Mouse (Mus musculus): ENCODE data around the gene Dot1l. TPM values are rescaled to one million over a fixed set of nuclear protein-coding genes. Genes with fewer than 3 reads are reported as not detected.
A peak's percentile ranks its signal among the peaks of the same experiment; 100 is the strongest.
"Not testable (repeated sequence)": the region's sequence is repeated elsewhere in the genome, so short reads cannot be mapped to it uniquely, and the experiment has no call there.

Dot1l gene
- total RNA-seq, 2 experiments from 2014 or later = 24.6 TPM

DNA sequence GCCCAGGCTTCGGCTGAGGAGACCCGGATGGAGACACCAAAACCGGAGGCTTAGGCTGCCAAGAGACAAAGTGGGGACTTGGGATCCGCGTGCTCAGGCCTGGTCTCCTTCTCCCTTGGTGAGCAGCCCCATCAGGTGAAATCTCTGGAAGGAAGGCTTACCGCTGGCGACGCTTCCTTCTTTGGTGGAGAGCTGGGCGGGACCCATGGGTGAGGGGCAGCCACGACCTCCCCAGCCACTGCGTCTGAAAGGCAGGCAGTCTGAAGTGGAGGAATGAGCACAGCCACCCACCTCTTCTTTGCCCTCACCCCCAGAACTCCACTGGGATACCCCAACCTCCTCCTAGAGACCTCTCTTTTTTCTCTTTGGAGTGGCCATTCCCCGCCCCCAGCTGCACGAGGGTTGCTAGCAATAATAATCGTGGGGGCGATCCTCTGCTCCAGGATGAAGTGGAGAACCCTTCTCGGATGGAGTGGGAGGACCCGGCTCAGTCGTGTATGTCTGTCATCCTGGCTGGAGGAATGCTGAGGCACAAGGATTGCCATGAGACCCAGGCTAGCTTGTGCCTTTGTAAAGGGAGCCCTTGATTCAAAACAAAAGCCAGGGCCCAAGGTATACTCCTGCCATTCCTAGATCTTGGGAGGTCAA lies 54.1 kb downstream of the Dot1l start:
- no peak for DNase-seq

DNA sequence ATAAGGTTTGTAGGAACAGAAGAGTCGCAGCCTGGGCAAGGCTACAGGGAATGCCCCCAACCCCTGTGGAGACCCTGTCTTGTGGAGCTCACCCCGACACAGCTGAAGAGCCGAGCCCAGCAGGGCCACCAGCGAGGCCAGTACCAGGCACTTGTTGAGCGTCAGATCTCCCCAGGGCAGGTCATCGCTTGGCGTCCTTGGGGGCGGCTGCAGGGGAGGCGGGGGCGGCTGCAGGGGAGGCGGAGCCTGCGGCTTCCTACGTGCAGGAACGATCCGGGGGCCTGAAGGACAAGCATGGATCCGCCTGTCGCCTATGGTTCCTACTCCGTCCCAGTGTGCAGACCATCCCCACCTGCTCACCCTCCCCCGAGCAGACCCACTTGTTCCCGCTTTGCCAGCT lies 55.1 kb downstream of the Dot1l start:
- no peak for DNase-seq

DNA sequence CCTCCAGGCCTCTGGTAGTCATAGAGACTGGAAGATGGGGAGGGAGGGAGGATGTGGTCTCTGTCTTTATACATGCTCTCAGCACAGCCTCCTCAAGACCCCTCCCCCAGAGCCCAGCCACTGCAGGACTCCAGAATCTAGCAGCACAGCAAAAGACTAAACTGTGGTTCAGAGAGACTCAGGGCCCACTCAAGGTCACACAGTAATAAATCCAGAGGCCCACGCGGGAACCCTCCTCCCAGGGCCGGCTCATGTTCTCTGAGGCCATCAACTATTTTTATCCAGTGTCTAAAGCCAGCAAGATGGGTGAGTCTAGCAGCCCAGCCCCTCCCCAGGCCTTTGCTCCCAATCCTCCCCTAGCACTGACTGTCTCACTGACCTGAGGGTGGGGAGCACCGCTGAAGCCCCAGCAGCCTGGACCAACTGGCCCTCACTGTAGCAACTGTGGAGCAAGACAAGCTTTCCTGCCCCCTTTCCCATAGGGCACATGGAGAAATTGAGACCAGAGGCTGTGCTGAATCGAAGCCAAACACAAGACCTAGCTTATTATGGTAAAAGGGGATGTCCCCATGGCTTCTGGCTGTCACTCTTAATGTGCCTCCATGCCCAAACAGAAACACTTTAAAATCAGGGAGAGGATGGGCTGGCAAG lies 57.5 kb downstream of the Dot1l start:
- DNase-seq = peak; percentile 64

DNA sequence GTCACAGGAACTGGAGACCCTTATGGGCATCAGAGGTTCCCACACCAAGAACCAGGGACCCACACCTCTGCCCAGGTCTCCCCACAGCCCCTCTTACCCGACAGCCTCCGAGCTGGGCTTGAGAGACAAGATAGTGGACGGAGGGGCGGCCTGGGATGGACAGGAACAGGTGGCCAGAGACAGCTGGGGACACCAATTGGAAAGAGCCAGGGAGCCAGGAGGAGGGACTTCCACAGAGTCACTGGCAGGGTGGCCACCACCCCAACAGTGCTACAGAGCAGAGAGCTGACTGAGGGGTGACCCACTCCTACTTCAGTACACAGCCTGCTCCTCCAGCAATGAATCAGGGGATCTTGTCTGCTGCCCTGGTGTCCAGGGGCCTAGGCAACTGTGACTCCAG lies 58.4 kb downstream of the Dot1l start, which contains the start of gene Jsrp1:
Jsrp1 (minus strand) TSS at position 133 of the 400 bp plus-strand sequence.
- DNase-seq = peak; percentile 75

DNA sequence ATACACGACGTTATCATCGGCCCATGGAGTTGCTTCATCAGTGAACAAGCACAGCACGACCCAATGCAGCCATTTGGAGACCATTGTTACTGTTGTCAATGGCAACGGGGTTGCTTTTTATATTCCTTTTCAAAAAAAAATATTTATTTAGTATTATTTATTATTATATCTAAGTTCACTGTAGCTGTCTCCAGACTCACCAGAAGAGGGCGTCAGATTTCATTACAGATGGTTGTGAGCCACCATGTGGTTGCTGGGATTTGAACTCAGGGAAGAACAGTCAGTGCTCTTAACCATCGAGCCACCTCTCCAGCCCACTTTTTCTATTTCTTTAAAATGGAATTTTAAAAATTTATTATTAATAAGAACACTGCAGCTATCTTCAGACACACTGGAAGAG lies 59.8 kb downstream of the Dot1l start:
- DNase-seq = no peak

DNA sequence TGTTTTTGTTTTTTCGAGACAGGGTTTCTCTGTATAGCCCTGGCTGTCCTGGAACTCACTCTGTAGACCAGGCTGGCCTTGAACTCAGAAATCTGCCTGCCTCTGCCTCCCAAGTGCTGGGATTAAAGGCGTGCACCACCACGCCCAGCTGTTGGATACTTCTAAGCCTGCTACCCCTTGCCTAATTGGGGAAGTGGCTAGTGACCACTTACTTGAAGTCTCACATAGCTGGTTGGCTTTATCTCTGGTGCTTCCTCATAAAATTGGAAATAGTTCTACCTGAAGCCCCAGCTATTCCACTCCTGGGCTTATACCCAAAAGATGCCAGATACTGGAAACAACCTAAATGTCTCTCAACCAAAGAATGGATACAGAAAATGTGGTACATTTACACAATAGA lies 61.3 kb downstream of the Dot1l start:
- not testable (repeated sequence) for DNase-seq

DNA sequence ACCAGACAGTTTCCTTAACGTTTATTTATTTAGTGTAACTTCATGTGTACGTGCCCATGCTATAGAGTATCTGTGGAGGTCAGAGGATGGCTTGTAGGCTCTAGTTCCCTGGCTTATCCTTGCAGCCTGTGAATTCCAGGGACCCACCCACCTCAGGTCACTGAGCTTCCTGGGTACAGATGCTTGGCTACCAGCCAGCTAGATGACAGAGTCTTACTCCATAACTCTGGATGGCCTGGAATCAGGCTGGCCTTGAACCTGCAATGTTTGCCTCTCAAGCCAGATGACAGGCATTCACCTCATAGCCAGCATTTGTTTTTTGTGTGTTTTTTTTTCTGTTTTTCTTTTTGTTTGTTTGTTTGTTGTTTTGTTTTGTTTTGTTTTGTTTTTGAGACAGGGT lies 62.2 kb downstream of the Dot1l start:
- DNase-seq = no peak

DNA sequence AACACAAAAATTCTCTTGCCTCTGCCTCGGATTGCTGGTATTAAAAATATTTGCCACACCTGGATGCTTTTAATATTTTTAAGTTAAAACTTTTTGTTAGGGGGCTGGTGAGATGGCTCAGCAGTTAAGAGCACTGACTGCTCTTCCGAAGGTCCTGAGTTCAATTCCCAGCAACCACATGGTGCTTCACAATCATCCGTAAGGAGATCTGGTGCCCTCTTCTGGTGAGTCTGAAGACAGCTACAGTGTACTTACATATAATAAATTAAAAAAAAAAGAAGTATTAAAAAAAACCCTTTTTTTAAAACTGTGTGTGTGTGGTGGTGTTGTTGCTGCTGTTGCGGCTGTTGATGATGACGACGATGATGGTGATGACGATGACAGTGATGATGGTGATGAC lies 62.9 kb downstream of the Dot1l start:
- not testable (repeated sequence) for DNase-seq

DNA sequence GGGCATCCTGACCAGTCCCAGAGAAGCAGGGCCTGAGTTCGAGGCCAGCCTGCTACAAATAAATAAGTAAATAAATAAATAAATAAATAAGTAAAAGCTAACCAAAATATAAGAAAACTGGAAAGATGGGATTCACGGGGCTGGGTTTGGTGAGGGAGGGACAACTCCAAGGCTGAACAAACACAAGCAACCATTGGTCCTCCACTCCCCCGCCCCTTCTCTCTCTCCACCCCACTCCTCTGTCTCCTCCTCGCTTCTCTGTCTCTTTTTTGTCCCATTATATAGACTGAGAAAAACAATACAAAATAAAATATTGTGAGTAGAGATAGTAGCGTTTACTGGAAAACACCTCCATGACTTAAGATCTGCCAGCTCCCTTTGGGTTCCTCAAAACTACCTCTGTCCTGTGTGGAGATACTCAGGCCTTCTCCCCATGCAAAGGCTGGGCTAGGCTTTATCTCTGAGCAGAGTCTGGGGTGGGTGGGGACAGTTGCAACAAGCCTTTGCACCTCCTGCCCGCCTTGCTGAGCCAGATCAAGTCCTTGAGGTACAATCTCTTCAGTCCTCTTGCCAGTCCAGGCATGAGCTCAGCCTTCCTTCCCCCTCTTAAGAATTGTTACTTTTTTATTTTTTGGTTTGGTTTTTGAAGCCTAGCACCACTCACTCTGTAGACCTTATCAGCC lies 63.7 kb downstream of the Dot1l start:
- DNase-seq = no peak

DNA sequence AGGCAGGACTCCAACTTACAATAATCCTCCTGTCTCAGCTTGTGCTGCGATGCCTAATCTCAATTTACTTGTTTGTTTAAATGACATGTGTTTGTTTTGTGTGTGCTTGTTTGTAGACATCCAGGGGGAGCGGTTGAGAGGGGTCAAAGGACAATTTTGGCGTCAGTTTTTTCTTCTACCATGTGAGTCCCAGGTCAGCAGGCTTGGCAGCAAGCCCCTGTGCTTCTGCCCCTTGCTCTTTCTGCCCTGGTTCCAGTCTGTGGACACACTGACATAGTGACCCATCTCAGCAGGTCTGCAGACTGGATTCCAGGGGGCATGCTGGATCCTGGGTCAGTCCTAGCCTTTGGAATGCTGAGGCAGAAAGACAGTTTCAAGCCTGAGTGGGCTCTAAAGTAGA lies 64.4 kb downstream of the Dot1l start:
- no peak for DNase-seq

DNA sequence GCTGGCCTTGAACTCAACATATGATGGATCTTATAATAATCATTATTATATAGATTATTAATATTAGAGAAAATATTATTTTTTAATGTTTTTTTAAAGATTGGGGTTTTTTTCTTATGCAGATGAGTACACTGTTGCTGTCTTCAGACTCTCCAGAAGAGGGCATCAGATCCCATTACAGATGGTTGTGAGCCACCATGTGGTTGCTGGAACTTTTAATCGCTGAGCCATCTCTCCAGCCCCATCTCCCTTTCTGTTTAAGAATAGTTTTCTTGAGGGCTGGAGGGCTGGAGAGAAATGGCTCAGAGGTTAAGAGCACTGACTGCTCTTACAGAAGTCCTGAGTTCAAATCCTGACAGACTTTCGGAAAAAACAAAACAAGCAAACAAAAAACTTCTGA lies 67.0 kb downstream of the Dot1l start:
- no peak for DNase-seq

DNA sequence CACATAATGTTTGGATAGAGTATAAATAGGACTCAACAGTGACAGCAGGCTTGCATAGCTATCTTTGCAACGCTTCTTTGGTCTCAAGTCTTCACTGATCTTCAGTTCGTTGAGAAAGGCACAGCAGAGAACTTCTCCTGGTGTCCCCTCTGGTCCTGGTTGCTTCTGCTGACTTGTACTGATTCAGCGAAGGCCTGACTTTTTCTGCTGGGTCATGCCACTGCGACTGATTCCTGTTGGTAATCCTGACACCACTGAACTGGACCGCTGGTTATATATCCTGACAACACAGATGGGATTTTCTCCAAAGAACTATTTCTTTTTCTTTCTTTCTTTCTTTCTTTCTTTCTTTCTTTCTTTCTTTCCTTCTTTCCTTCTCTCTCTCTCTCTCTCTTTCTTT lies 67.5 kb downstream of the Dot1l start:
- no peak for DNase-seq

DNA sequence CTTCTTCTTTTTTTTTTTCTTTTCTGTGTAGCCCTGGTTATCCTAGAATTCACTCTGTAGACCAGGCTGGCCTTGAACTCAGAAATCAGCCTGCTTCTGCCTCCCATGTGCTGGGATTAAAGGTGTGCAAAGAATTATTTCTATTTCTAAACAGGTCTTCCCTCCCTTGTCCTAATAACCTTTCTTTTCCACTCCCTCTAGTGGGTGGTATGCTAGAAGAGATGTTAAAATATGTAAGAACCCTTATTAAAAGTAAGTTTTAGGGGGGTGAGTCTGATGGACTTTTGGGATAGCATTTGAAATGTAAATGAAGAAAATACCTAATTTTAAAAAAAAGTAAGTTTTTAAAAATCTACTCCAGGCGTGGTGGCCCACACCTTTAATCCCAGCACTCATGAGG lies 68.3 kb downstream of the Dot1l start:
- no peak for DNase-seq

DNA sequence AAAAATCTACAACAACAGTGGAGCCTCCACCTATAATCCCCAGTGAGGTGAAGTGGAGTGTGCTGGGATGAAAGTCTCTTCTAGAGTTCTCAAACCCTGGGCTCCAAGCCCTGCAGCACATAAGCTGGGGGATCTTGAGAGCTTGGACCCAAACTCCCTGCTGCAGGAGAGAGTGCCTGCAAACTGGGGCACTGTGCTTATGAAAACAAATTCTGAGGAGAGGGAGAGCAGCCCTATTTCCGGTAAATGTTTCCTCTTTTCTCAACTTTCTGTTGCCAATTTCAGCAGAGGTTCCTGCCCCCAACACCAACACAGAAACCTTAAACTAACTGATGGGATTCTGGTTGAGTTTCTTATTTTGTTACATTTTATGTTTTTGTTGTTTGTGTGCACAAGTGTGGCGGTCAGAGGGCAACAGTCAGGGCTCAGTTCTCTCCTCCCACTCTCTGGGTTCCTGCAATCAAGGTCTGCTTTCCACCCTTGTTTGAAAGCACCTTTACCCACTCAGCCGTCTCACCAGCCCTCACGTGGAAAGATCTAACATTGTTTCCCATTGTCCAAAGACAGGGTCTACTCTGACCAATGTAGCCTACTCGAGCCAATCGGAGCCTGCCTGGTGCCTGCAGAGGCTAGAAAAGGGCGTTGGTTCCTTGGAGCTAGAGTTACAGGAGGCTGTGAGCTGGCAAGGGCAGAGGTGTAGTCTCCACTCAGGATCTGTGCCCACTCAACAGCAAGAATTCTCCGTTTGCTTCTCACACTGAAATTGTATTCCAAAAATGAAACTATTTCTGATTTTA lies 69.0 kb downstream of the Dot1l start:
- DNase-seq = no peak

DNA sequence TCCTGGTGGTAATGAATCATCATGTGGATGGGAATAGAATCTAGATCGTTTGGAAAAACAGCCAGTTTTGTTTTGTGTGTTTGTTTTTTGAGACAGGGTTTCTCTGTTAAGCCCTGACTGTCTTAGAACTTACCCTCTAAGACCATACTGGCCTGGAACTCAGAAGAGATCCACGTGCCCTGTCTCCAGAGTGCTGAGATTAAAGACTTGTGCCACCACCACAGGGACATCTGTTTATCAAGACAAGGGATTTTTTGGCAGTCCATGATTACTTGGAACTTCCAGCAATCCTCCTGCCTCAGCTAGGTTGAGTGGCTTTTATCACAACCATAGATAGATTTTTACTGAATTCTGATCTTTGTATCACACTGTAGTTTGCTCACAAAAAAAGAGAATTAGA lies 69.8 kb downstream of the Dot1l start:
- DNase-seq = no peak

DNA sequence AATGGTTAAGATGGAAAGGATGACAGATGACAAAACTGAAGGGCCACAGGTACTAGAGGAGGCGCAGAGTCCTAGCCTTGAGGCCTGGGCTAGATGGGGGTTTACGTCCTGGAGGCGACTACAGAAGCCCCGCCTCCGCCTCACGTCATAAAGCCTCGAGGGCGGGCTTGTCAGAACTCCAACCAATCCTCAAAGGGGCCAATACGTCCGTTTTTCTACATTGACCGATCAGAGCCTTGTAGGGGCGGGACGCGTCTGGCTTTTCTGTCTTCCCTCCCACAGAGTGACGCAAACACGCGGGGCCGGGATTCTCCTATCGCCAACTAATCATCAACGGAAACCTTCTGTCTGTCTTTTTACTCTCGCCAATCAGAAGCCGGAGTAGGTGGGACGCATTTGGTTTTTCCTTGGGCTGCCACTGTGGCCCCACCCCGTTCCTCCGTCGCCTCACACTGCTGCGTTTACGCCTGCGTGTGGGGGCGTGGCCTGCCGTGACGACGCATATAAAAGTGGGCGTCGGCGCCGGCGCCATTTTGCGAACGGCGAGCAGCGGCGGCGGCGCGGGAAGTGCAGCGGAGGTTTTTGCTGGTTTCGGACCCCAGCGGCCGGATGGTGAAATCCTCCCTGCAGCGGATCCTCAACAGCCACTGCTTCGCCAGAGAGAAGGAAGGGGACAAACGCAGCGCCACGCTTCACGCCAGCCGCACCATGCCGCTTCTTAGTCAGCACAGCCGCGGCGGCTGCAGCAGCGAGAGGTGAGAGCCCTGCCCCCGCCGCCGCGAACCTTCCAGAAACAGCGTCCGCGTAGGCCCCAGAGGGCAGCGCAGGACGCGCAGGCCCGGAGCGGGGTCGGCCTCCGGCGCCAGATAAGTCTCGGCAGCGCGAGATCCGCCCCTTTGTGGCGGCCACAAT lies 71.4 kb downstream of the Dot1l start, which contains the start of gene Oaz1:
Oaz1 (plus strand) TSS at position 506 of the 912 bp plus-strand sequence.
- DNase-seq = peak; percentile 99

DNA sequence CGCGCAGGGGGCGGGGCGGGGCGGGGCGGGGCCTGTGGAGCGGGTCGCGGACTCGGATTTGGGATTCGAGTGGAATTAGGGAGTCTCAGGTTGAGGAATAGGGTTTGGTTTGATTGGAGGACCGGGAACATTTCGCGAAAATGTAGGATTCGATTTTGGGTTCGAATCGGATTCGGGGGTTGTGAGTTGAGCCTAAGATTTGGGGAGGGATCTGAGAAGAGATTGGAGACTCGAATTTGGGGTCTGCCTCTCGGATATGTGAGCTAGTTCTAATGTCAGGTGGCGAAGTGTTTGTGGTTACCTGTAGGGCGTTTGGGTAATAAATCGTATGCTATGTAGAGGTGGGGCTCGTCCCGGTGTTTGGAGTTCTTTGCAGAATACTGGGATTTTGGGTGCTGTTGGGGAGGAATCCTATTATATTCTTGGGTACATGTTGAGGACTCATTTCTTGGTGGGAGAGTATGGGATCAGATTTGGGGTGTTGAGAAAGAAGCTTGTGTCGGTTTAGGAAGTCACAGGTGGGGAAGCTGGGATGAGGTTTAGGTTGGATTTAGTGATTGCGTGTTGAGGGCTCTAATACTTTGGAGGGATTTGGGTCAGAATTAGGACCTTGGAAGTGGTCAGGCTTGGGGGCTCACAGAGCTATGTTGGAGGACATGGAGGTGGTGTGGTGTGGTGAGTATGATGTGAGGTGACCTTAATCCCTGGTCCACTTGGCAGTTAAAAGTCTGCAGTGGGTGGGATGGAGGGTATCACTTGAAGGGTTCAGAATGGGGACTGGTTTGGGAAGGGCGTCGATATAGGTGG lies 72.3 kb downstream of the Dot1l start:
- DNase-seq = no peak

DNA sequence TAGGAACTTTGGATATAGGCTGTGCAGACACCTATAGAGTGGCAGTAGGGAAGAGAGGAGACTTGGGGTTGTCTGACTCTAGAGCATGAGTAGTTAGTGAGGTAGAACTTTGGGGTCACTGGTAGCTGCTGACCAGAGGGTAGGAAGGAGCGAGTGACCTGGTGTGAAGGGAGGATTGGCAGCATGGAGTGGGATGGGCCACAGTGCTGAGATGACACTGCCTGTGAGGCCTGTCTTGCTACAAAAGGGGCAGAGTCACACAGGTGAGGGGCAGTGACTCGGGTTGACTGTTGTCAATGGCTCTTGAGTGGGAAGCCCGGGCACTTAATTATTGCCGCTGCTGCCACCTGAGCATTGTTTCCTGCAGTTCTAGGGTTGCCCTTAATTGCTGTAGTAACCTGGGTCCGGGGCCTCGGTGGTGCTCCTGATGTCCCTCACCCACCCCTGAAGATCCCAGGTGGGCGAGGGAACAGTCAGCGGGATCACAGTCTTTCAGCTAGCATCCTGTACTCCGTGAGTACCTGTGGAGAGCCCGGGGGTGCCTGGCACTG lies 72.9 kb downstream of the Dot1l start:
- DNase-seq = no peak

DNA sequence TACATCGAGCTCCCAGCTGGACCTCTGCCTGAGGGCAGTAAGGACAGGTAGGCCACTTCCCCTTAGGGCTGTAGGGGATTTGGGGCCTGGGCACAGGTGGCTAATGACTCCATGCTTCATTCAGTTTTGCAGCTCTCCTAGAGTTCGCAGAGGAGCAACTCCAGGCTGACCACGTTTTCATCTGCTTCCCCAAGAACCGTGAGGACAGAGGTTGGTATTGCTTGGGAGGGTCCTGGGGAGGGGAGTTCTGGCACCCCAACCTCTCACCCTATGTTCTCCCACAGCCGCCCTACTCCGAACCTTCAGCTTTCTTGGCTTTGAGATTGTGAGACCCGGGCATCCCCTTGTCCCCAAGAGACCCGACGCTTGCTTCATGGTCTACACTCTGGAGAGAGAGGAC lies 73.6 kb downstream of the Dot1l start:
- DNase-seq = not testable (repeated sequence)
